Mouse (Mus musculus) myocyte (in vitro differentiated cells): ENCODE measurements around the gene Rpain. TPM values are rescaled to one million over a fixed set of nuclear protein-coding genes. Genes with fewer than 3 reads are reported as not detected.

Experiments
- H3K27me3 ChIP-seq: one replicate; pipeline ENCODE4 v1.6.1; 2011; ENCODE audit not compliant: control insufficient read depth, insufficient read depth, insufficient read length
- H3K36me3 ChIP-seq: one replicate; pipeline ENCODE4 v1.6.1; 2011; ENCODE audit not compliant: control insufficient read depth, insufficient read depth
- H3K4me2 ChIP-seq: one replicate; pipeline ENCODE4 v1.6.1; 2011; ENCODE audit warnings: low read depth, control low read depth
- H3K4me3 ChIP-seq: one replicate; pipeline ENCODE4 v1.5.1; 2011; ENCODE audit warnings: mild to moderate bottlenecking, control low read depth, moderate library complexity
- H3K79me2 ChIP-seq: one replicate; pipeline ENCODE4 v1.6.1; 2011; ENCODE audit not compliant: control insufficient read depth, insufficient read depth
- H3ac ChIP-seq: one replicate; pipeline ENCODE4 v1.6.1; 2011; ENCODE audit not compliant: control insufficient read depth, insufficient read length
- CEBPB ChIP-seq: IDR thresholded peaks from 2 replicates; pipeline ENCODE4 v1.6.1; 2011; ENCODE audit warnings: mild to moderate bottlenecking, moderate library complexity; ENCODE audit not compliant: poor library complexity, insufficient read depth, severe bottlenecking
- E2F4 ChIP-seq: IDR thresholded peaks from one replicate; pipeline ENCODE4 v1.6.1; 2011; ENCODE audit warnings: mild to moderate bottlenecking, control low read depth, moderate library complexity; ENCODE audit not compliant: insufficient read depth
- MAX ChIP-seq: IDR thresholded peaks from one replicate; pipeline ENCODE4 v1.6.1; 2011; ENCODE audit warnings: low read depth, mild to moderate bottlenecking, control low read depth
- MYOD1 ChIP-seq, 3 experiments: IDR thresholded peaks; one replicate each; pipeline ENCODE4 v1.6.1; 2011; ENCODE audit warnings: control low read depth in 2 of 3, low read depth in 2 of 3, mild to moderate bottlenecking in 2 of 3, moderate library complexity in 1 of 3; ENCODE audit not compliant: insufficient read length in 2 of 3, control insufficient read depth in 1 of 3
- MYOG ChIP-seq, 3 experiments: IDR thresholded peaks; one replicate each; pipeline ENCODE4 v1.6.1; 2011; ENCODE audit warnings: control low read depth in 2 of 3, low read depth in 2 of 3, mild to moderate bottlenecking in 2 of 3; ENCODE audit not compliant: insufficient read length in 2 of 3, control insufficient read depth in 1 of 3, insufficient read depth in 1 of 3
- POLR2A ChIP-seq: IDR thresholded peaks from one replicate; pipeline ENCODE4 v1.6.1; 2011; ENCODE audit warnings: low read depth, mild to moderate bottlenecking, control low read depth, moderate library complexity; ENCODE audit not compliant: insufficient read length
- POLR2AphosphoS2 ChIP-seq: IDR thresholded peaks from one replicate; pipeline ENCODE4 v1.6.1; 2011; ENCODE audit warnings: low read depth, control low read depth; ENCODE audit not compliant: insufficient read length
- REST ChIP-seq: IDR thresholded peaks from one replicate; pipeline ENCODE4 v1.6.1; 2011; ENCODE audit warnings: mild to moderate bottlenecking, control low read depth, moderate library complexity; ENCODE audit not compliant: insufficient read depth, insufficient read length
- SRF ChIP-seq: IDR thresholded peaks from one replicate; pipeline ENCODE4 v1.6.1; 2011; ENCODE audit warnings: low read depth; ENCODE audit not compliant: control insufficient read depth, insufficient read length
- TCF12 ChIP-seq: IDR thresholded peaks from one replicate; pipeline ENCODE4 v1.6.1; 2011; ENCODE audit warnings: mild to moderate bottlenecking, control low read depth; ENCODE audit not compliant: poor library complexity, insufficient read depth, severe bottlenecking
- TCF3 ChIP-seq: IDR thresholded peaks from one replicate; pipeline ENCODE4 v1.6.1; 2011; ENCODE audit warnings: low read depth, control low read depth; ENCODE audit not compliant: insufficient read length
- USF1 ChIP-seq: IDR thresholded peaks from one replicate; pipeline ENCODE4 v1.6.1; 2011; ENCODE audit warnings: low read depth, mild to moderate bottlenecking, control low read depth, moderate library complexity
- polyA plus RNA-seq: library from polyadenylated mRNA; unstranded; fragments of >200 nt; fragmentation: generic; extraction: Trizol; gene quantifications from one replicate; pipeline ENCODE4 v1.2.1, GENCODE M21; 2012; ENCODE audit warnings: missing spikeins

Rpain gene
- polyA plus RNA-seq, 1 experiment, result 28.0 TPM

GRCm38 (mm10) chr11:70973947-70974346 lies 3.9 kb downstream of the Rpain start:
- no peak overlapping the region for H3ac ChIP-seq
- H3K36me3 ChIP-seq, result peaks cover 36% of the 10 kb centered on the region
- TF ChIP-seq CEBPB, result no peak
- no peak for TF ChIP-seq USF1
- TF ChIP-seq MAX, result no peak
- no peak for TF ChIP-seq SRF
- no peak for TF ChIP-seq POLR2A
- no peak for TF ChIP-seq TCF3
- TF ChIP-seq REST, result no peak
- no peak for TF ChIP-seq MYOG (IDR thresholded peaks at IDR 0.05; ENCODE audit: control insufficient read depth in 1 of 3, insufficient read depth in 1 of 3, insufficient read length in 2 of 3, low read depth in 2 of 3)
- no peak for TF ChIP-seq TCF12
- no peak for TF ChIP-seq POLR2AphosphoS2
- no peak for TF ChIP-seq E2F4
- TF ChIP-seq MYOD1 (IDR thresholded peaks at IDR 0.05; ENCODE audit: control insufficient read depth in 1 of 3, insufficient read length in 2 of 3, low read depth in 2 of 3), result no peak

DNA sequence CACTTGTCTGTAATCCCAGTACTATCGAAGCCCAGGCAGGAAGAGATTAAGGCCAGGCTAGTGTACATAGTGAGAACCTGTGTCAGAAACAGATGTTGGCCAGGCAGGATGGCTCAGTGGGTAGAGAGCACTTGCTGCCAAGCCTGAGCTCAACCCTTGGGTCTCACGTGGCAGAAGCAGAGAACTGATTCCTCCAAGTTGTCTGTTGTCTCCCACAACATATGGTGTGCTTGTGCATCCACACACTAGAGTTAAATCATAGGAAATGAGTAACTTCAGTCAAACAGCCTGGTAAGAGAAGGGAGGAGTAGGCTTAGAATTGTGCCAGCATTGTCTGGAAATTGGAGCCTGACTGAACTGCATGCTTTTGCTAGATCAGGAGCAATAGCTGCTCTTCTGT lies 5.2 kb downstream of the Rpain start:
- H3ac ChIP-seq, result no peak overlapping the region
- H3K36me3 ChIP-seq, result peaks cover 48% of the 10 kb centered on the region
- no peak overlapping the region for H3K4me3 ChIP-seq
- no peak overlapping the region for H3K4me2 ChIP-seq
- peaks cover 6% of the 10 kb centered on the region for H3K79me2 ChIP-seq
- no peaks in the 10 kb centered on the region for H3K27me3 ChIP-seq
- no peak for TF ChIP-seq REST
- no peak for TF ChIP-seq MYOD1 (IDR thresholded peaks at IDR 0.05; ENCODE audit: control insufficient read depth in 1 of 3, insufficient read length in 2 of 3, low read depth in 2 of 3)
- TF ChIP-seq POLR2AphosphoS2, result no peak
- no peak for TF ChIP-seq TCF3
- no peak for TF ChIP-seq POLR2A
- no peak for TF ChIP-seq SRF
- TF ChIP-seq CEBPB, result no peak
- TF ChIP-seq USF1, result no peak
- no peak for TF ChIP-seq TCF12
- no peak for TF ChIP-seq MYOG (IDR thresholded peaks at IDR 0.05; ENCODE audit: control insufficient read depth in 1 of 3, insufficient read depth in 1 of 3, insufficient read length in 2 of 3, low read depth in 2 of 3)
- TF ChIP-seq E2F4, result no peak
- no peak for TF ChIP-seq MAX

More at GRCm38 (mm10) chr11:70973947-70974346, 3.9 kb downstream of the Rpain start:
- H3K4me3 ChIP-seq, result no peak overlapping the region
- H3K4me2 ChIP-seq, result no peak overlapping the region
- no peaks in the 10 kb centered on the region for H3K27me3 ChIP-seq
- peaks cover 7% of the 10 kb centered on the region for H3K79me2 ChIP-seq

DNA sequence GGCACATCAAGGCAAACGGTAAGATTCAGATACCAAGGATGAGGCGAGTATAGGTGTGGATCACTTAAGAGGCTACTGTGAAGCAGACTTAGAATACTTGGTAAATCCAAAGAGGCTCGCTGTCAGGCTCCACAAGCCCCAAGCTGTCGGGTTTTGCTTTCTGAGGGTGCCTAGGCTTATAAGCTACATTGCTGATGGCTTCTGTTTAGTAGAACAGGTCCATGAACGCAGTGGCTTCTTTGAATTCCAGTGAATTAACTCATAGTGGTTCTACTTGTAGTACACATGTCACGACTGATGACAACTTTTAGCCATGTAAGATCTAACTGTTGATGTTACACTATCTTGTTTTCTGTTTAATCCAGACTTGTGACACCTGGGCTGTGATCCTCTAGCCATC lies 7.3 kb downstream of the Rpain start:
- Histone ChIP-seq H3K27me3 (no peaks in the 10 kb centered on the region), H3K4me2 (no peak overlapping the region), H3K36me3 (peaks cover 53% of the 10 kb centered on the region), H3K79me2 (peaks cover 27% of the 10 kb centered on the region), H3ac (no peak overlapping the region), H3K4me3 (no peak overlapping the region)
- TF ChIP-seq POLR2AphosphoS2 (no peak), MYOG (IDR thresholded peaks at IDR 0.05; ENCODE audit: control insufficient read depth in 1 of 3, insufficient read depth in 1 of 3, insufficient read length in 2 of 3, low read depth in 2 of 3) (no peak), E2F4 (no peak), POLR2A (no peak), TCF12 (no peak), USF1 (no peak), MYOD1 (IDR thresholded peaks at IDR 0.05; ENCODE audit: control insufficient read depth in 1 of 3, insufficient read length in 2 of 3, low read depth in 2 of 3) (no peak), SRF (no peak), CEBPB (no peak), REST (no peak), MAX (no peak), TCF3 (no peak)

- no peak overlapping the region for H3K4me3 ChIP-seq
- H3K4me2 ChIP-seq, result no peak overlapping the region
- H3K36me3 ChIP-seq, result peaks cover 60% of the 10 kb centered on the region
- H3ac ChIP-seq, result no peak overlapping the region
- no peaks in the 10 kb centered on the region for H3K27me3 ChIP-seq
- TF ChIP-seq USF1, result no peak
- peaks cover 31% of the 10 kb centered on the region for H3K79me2 ChIP-seq
Measured at GRCm38 (mm10) chr11:70980232-70980631, 10.2 kb downstream of the Rpain start.
